Mouse (Mus musculus) common myeloid progenitor, adult 5-6 weeks (primary cell): ENCODE results near the gene Crybg2. TPM values are rescaled to one million over a fixed set of nuclear protein-coding genes. Genes with fewer than 3 reads are reported as not detected.
A peak's percentile ranks its signal among the peaks of the same experiment; 100 is the strongest.

Experiments
- ATAC-seq: replicated peaks from 2 replicates; pipeline ENCODE4 v1.8.0; 2016; ENCODE audit warnings: low read depth, mild to moderate bottlenecking, moderate TSS enrichment, inconsistent platforms; ENCODE audit not compliant: poor library complexity, severe bottlenecking
- total RNA-seq: library from RNA; stranded (forward); fragments of 200-1000, 187-1606 nt; gene quantifications from 2 replicates; pipeline ENCODE4 v1.2.3, GENCODE M21; 2017

Gene Crybg2
- total RNA-seq, 1 experiment from 2014 or later = not detected

- no peak for ATAC-seq
Observed at GRCm38 (mm10) chr4:134053538-134053937, 7.1 kb upstream of the Crybg2 start, which contains the start of gene Zfp683. Gene Zfp683 (plus strand): TSS chr4:134053838.

- ATAC-seq = peak; percentile 11; the same call in 1 of the 2 replicates
Observed at GRCm38 (mm10) chr4:134058166-134058715, 2.4 kb upstream of the Crybg2 start.

GRCm38 (mm10) chr4:134058908-134059307 lies 1.7 kb upstream of the Crybg2 start:
- ATAC-seq = no peak

DNA sequence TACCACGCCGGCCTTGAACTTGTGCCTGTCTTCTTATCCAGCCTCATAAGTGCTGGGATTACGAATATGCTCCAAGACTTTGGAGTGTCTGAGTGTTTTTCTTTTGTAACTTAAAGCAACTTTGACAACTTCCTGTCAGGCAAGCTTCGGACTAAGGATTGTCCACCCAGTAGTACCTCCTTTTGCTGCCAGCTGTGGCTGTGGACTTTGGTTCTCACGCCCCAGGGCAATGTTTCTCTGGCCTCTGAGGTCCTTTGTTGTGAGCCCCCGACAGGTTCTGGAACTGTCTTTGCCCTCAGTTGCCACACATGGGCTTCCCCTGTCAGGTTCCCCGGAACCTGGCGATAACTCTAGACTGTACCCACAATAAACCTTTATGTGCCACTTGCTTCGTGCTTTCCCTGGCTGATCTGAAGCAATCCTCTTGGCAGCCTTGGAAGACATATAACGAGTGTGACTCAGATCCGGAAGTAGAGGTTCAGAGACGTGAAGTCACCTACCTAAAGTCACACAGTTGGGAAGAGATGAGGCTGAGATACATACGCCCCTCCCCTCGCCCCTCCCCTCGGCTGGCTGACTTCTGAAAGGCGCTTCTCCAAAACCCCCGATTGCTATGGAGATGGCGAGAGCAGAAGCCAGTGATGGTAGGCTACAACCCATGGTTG lies 683 bp downstream of the Crybg2 start:
- no peak for ATAC-seq

- no peak for ATAC-seq
Observed at GRCm38 (mm10) chr4:134061944-134062446, 1.4 kb downstream of the Crybg2 start.

DNA sequence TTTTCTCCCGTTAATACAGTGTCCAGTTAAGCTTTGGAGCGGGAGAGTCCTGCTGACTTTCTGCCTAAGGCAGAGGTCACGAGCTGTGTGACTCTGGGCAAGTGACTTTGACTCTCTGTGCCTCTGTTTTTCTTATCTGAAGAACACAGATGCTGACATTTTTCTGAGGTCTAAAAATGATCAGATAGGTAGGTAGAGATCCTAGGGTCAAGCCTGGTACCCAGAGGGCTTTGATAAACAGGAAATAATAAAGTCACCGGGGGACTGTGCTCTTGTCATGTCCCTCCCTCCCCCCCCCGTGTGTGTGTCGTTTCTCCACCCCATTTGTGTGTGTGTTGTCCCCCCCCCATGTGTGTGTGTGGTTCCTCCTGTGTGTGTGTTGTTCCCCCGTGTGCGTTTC lies 1.9 kb downstream of the Crybg2 start:
- ATAC-seq = no peak

DNA sequence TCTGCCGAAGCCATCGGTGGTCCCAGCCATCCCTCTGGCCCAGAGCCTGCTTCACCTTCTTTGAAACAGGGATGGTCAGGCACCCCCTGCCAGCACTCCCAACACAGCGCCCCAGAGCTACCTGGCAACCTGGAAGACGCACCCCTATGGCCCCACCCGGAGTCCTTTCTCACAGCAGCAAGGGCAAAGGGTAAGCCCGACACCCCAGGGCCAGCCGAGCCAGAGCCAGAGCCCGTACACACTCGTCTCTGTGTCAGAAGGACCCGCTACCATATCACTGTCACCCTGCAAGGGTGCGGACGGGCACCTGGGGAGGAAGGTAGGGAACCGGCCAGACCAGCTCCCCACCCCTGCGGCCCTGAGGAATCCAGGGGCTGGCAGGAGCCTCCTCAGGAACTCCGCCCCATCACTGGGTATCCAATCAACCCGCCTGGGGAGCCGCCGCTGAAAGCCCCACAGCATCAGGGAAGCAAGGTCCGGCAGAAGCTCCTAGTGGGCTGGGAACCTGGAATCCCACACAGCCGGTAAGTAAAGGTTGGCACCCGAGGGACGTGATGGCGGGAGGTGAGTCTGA lies 4.9 kb downstream of the Crybg2 start:
- no peak for ATAC-seq

DNA sequence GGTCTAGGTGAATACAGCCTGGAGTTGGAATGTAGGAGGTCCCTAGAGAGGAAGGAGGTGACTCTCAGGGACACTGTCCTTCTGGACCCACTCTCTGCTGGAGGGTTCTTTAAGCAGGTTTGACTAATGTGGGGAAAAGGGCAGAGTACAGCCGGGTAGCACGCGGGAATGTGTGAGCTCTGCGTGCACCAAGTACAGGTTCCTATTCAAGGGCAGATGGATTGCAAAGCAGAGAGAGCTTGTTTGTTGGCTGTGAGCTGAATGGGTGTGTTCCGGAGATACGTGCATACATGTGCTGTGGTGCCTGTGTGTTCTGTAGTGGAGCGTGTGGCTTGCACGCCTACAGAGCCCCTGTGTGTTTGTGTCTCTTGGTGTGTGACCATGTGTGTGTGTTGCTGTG lies 6.8 kb downstream of the Crybg2 start:
- no peak for ATAC-seq

GRCm38 (mm10) chr4:134067833-134068544 lies 7.4 kb downstream of the Crybg2 start:
- no peak for ATAC-seq

DNA sequence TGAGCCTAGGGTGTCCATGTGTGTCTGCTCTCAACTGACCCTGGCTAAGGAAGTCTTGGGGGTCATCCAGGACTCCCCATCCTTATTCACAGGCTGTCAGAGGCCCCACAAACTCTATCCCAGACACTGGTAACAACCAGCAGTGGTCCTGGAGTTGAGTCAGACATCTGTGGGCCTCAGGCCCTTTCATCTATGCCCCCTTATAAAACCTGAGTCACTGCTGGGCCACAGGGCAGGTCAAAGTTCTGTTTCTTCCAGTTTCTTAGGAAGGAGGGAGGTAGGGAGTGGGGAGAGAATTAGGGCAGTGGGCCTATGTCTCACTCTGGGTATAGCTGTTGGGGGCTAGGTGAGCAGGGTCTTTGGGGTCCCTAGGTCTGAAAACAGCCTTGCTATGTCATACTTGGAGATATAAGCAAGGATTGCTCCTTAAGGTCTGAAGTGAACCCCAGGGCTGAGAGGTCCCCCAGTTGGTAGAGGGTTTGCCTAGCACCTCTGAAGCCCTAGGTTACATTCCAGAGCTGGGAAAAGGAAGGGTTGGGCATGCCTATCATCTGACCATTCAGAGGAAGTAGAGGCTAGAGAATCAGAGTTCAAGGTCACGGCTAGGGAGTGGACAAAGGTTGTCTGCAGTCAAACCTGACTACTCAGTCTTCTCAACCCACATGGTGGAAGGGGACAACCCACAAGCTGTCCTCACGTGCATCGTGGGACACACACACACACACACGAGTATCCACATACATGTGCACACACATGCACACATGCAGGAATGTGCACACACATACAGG lies 8.4 kb downstream of the Crybg2 start:
- no peak for ATAC-seq

GRCm38 (mm10) chr4:134078694-134079093 lies 18.1 kb downstream of the Crybg2 start:
- peak; percentile 61 for ATAC-seq

GRCm38 (mm10) chr4:134080674-134081073 lies 20.1 kb downstream of the Crybg2 start:
- ATAC-seq = no peak

- ATAC-seq = peak; percentile 88
Observed at GRCm38 (mm10) chr4:134081730-134082386, 21.2 kb downstream of the Crybg2 start.

DNA sequence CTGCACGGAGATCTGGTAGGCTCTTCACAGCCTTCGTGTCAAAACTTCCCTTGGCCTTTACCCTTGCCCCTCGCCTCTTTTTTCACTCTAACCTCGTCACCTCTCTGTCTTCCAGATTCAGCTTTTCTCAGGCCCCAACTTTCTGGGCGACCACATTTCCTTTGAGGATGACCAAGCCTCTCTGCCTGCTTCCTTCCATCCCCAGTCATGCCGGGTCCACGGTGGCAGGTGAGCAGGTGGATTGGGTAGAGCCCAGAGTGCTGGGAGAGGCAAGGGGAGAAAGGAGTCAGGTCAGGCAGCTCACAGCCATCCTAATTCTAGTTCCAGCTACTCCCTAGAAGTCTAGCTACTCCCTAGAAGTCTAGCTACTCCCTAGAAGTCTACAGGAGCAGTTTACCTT lies 21.8 kb downstream of the Crybg2 start:
- ATAC-seq = no peak

- no peak for ATAC-seq
Observed at GRCm38 (mm10) chr4:134084999-134085398, 24.4 kb downstream of the Crybg2 start.

GRCm38 (mm10) chr4:134087412-134087811 lies 26.8 kb downstream of the Crybg2 start:
- ATAC-seq = peak; percentile 96

GRCm38 (mm10) chr4:134089029-134089428 lies 28.4 kb downstream of the Crybg2 start:
- ATAC-seq = no peak

- ATAC-seq = no peak
Observed at GRCm38 (mm10) chr4:134090521-134091224, 30.1 kb downstream of the Crybg2 start.

DNA sequence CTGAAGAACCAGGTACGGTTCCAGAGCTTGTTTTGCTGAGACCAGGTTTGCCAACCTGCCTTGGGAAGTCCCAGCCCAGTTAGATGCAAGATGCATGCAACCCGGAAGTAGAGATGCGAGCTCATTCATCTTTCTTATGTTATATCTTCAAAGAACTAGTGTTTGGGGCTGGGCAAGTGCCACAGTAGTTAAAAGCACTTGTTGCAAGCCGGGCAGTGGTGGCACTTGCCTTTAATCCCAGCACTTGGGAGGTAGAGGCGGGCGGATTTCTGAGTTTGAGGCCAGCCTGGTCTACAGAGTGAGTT lies 30.6 kb downstream of the Crybg2 start:
- no peak for ATAC-seq
